Mouse (Mus musculus): ENCODE measurements around the gene Irs1.

Gene Irs1

DNA sequence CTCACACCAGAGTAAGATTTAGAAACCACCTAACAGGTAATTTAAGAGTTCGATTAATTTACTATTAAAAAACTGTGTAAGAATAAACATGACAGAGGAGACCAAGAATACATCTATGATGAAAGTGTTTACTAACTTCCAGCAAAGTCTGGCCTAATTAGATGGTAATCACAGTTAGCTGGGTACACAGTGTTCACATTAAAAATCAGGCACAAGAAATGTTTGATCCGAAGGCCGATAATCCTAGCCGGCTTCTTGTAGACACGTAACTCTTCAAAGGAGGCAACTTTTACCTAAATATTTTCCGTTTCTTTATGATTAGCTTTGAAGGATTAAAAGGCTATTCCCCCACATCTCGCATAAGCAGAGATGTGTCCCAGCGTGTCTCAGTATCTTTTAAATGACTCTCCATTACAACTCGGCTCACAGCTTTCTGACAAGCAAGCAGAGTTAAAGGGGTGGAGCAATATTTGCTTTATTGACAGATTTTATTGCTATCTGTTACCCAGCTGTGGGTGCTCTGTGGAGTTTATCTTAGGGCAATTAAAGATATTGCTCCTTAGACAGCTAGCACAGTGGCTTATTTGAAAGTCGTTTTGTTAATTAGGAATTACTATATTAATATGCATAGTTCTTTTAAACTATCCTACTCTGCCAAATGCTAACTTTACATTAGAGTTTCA lies 102.5 kb downstream of the Irs1 start:
- DNase-seq (ENCODE audit: low read depth, low spot score), result no peak

DNA sequence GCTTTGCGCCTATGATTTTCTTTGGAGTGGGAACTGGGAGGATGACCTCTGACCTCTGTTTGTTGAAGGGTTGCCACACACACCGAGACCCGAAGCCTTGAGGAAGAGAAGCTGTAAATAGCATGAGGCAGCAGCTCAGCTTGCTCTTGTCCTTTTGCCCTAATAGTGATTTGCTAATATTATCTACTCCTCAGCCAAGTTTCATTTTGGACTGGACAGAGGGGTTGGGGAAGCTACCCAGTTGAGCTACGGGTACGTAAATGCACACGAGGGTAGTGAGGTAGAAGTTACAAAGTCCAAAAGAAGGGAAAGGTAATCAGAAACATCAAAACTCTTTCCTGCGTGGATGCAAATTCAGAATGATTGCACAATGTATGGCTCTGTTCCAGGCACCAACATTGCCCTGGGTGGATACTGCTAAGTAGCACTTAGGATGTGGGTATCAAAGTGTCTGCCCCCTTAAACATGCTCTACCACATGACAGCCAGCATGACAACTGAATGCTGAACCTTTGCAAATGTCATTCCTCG lies 107.2 kb downstream of the Irs1 start:
- DNase-seq (ENCODE audit: low read depth, low spot score), result no peak
